Mouse (Mus musculus): ENCODE results near the gene Vamp1.

- no peak for TF ChIP-seq GATA1 (IDR thresholded peaks at IDR 0.05; ENCODE audit: borderline replicate concordance, low read length)
- TF ChIP-seq FLI1 (IDR thresholded peaks at IDR 0.05; ENCODE audit: low read length) = no peak
Observed at GRCm38 (mm10) chr6:125191332-125192015, 23.9 kb upstream of the Vamp1 start, which contains the start of the genes Ncapd2 and Mrpl51.
